Mouse (Mus musculus) CH12.LX (cell line): ENCODE measurements around the gene Fxyd2. TPM values are rescaled to one million over a fixed set of nuclear protein-coding genes. Genes with fewer than 3 reads are reported as not detected.

Experiments used
- DNase-seq: peaks from one replicate; pipeline ENCODE4 v3.0.0-alpha.2; 2013; ENCODE audit errors: extremely low read depth
- H3K27ac ChIP-seq: 2 replicates; pipeline ENCODE4 v1.5.1; 2012; ENCODE audit warnings: low read depth, mild to moderate bottlenecking, control low read depth, moderate library complexity; ENCODE audit not compliant: insufficient read depth
- H3K27me3 ChIP-seq: replicated peaks from 2 replicates; pipeline ENCODE3; 2012; ENCODE audit warnings: inconsistent platforms
- H3K36me3 ChIP-seq, 2 experiments: replicated peaks in 1 of 2; 2 replicates each; pipeline versions ENCODE3 to v1.6.1; 2012; ENCODE audit warnings: inconsistent platforms in 1 of 2, low read length in 1 of 2, mild to moderate bottlenecking in 1 of 2, mixed read lengths in 1 of 2, moderate library complexity in 1 of 2; ENCODE audit not compliant: control insufficient read depth in 1 of 2, insufficient read depth in 1 of 2
- H3K4me1 ChIP-seq, 2 experiments: 2 replicates each; pipeline ENCODE4 v1.6.1; 2012; ENCODE audit warnings: inconsistent platforms in 1 of 2, moderate library complexity in 1 of 2; ENCODE audit not compliant: insufficient read depth in 2 of 2, control insufficient read depth in 1 of 2
- H3K4me2 ChIP-seq: 2 replicates; pipeline ENCODE4 v1.6.1; 2012; ENCODE audit warnings: low read depth, mild to moderate bottlenecking, control low read depth; ENCODE audit not compliant: poor library complexity, insufficient read depth, severe bottlenecking
- H3K4me3 ChIP-seq, 3 experiments: fragments of 150-350 bp in 1 of 3; sonication (generic) in 1 of 3; replicated peaks in 1 of 3; 2 replicates each; pipeline versions ENCODE3 to v1.5.1; 2011 to 2012; ENCODE audit warnings: low read depth in 2 of 3, low read length in 2 of 3, mild to moderate bottlenecking in 2 of 3, moderate library complexity in 2 of 3, control low read depth in 1 of 3, improper control_type of control experiment in 1 of 3, inconsistent platforms in 1 of 3, mixed read lengths in 1 of 3; ENCODE audit not compliant: poor library complexity in 1 of 3
- H3K79me2 ChIP-seq: replicated peaks from 2 replicates; pipeline ENCODE4 v1.6.1; 2012; ENCODE audit warnings: mild to moderate bottlenecking, moderate library complexity; ENCODE audit not compliant: control insufficient read depth, poor library complexity, insufficient read depth, severe bottlenecking; ENCODE audit errors: extremely low read depth
- H3K9ac ChIP-seq: 2 replicates; pipeline ENCODE4 v1.6.1; 2012; ENCODE audit warnings: low read depth, mild to moderate bottlenecking, control low read depth, moderate library complexity; ENCODE audit not compliant: insufficient read depth
- H3K9me3 ChIP-seq: replicated peaks from 2 replicates; pipeline ENCODE3; 2012; ENCODE audit warnings: low read length, inconsistent platforms, mixed read lengths
- BHLHE40 ChIP-seq: IDR thresholded peaks from 2 replicates; pipeline ENCODE4 v1.6.1; 2011; ENCODE audit warnings: mild to moderate bottlenecking, low read depth, low read length, improper control_type of control experiment
- CHD1 ChIP-seq: IDR thresholded peaks from 2 replicates; pipeline ENCODE4 v1.6.1; 2012; ENCODE audit warnings: low read depth, low read length, improper control_type of control experiment, inconsistent platforms
- CHD2 ChIP-seq: IDR thresholded peaks from 2 replicates; pipeline ENCODE4 v1.6.1; 2011; ENCODE audit warnings: low read length, improper control_type of control experiment
- CTCF ChIP-seq, 2 experiments: IDR thresholded peaks in 1 of 2; conservative IDR thresholded peaks in 1 of 2; 2 replicates each; pipeline ENCODE4 v1.5.1; 2011 to 2012; ENCODE audit warnings: low read depth in 2 of 2, low read length in 2 of 2, improper control_type of control experiment in 1 of 2, inconsistent platforms in 1 of 2, mild to moderate bottlenecking in 1 of 2, moderate library complexity in 1 of 2
- E2F4 ChIP-seq: IDR thresholded peaks from 2 replicates; pipeline ENCODE4 v1.6.1; 2011; ENCODE audit warnings: low read depth, low read length, improper control_type of control experiment; ENCODE audit not compliant: insufficient replicate concordance
- ELF1 ChIP-seq: IDR thresholded peaks from 2 replicates; pipeline ENCODE4 v1.6.1; 2014; ENCODE audit warnings: low read depth, mild to moderate bottlenecking, inconsistent platforms, low read length, improper control_type of control experiment
- ETS1 ChIP-seq: conservative IDR thresholded peaks from 2 replicates; pipeline ENCODE4 v1.6.1; 2012; ENCODE audit warnings: low read depth, mild to moderate bottlenecking, inconsistent platforms, low read length, improper control_type of control experiment, moderate library complexity
- HCFC1 ChIP-seq: IDR thresholded peaks from 2 replicates; pipeline ENCODE4 v1.6.1; 2012; ENCODE audit warnings: low read depth, mild to moderate bottlenecking, inconsistent platforms, low read length, improper control_type of control experiment
- JUND ChIP-seq: conservative IDR thresholded peaks from 2 replicates; pipeline ENCODE4 v1.6.1; 2011; ENCODE audit warnings: low read depth, low read length, improper control_type of control experiment
- MAFK ChIP-seq: IDR thresholded peaks from 2 replicates; pipeline ENCODE4 v1.6.1; 2011; ENCODE audit warnings: low read length, improper control_type of control experiment; ENCODE audit not compliant: insufficient replicate concordance
- MYC ChIP-seq: IDR thresholded peaks from 2 replicates; pipeline ENCODE4 v1.6.1; 2011; ENCODE audit warnings: low read depth, mild to moderate bottlenecking, improper control_type of control experiment, low read length
- NELFE ChIP-seq: IDR thresholded peaks from 2 replicates; pipeline ENCODE4 v1.6.1; 2011; ENCODE audit warnings: low read depth, low read length, improper control_type of control experiment
- RAD21 ChIP-seq: IDR thresholded peaks from 2 replicates; pipeline ENCODE4 v1.6.1; 2011; ENCODE audit warnings: low read depth, mild to moderate bottlenecking, low read length, improper control_type of control experiment, moderate library complexity
- RCOR1 ChIP-seq: conservative IDR thresholded peaks from 2 replicates; pipeline ENCODE4 v1.6.1; 2012; ENCODE audit warnings: low read depth, mild to moderate bottlenecking, inconsistent platforms, low read length, improper control_type of control experiment
- SIN3A ChIP-seq: IDR thresholded peaks from 2 replicates; pipeline ENCODE4 v1.6.1; 2012; ENCODE audit warnings: low read length, improper control_type of control experiment, inconsistent platforms
- SMC3 ChIP-seq: IDR thresholded peaks from 2 replicates; pipeline ENCODE4 v1.6.1; 2011; ENCODE audit warnings: low read depth, low read length, improper control_type of control experiment
- UBTF ChIP-seq: IDR thresholded peaks from 2 replicates; pipeline ENCODE4 v1.6.1; 2012; ENCODE audit warnings: low read depth, mild to moderate bottlenecking, inconsistent platforms, low read length, improper control_type of control experiment, moderate library complexity
- USF1 ChIP-seq: IDR thresholded peaks from 2 replicates; pipeline ENCODE4 v1.6.1; 2014; ENCODE audit warnings: low read depth, mild to moderate bottlenecking, inconsistent platforms, low read length, improper control_type of control experiment
- USF2 ChIP-seq: conservative IDR thresholded peaks from 2 replicates; pipeline ENCODE4 v1.6.1; 2011; ENCODE audit warnings: low read depth, low read length, improper control_type of control experiment
- ZC3H11A ChIP-seq: IDR thresholded peaks from 2 replicates; pipeline ENCODE4 v1.6.1; 2012; ENCODE audit warnings: low read depth, mild to moderate bottlenecking, inconsistent platforms, low read length, improper control_type of control experiment
- ZKSCAN1 ChIP-seq: IDR thresholded peaks from 2 replicates; pipeline ENCODE4 v1.6.1; 2012; ENCODE audit warnings: low read depth, inconsistent platforms, low read length, improper control_type of control experiment, borderline replicate concordance
- ZNF384 ChIP-seq: IDR thresholded peaks from 2 replicates; pipeline ENCODE4 v1.6.1; 2012; ENCODE audit warnings: low read depth, low read length, improper control_type of control experiment, inconsistent platforms
- dilution Hi-C: fragments of 300-500 bp; cut with MboI; formaldehyde crosslinking; loops from 2 replicates; pipeline ENCODE4 v1.14.3; 2020; ENCODE audit warnings: low sequenced_read_pairs; ENCODE audit not compliant: extremely low pct_unique_long_range_greater_than_20kb, extremely low pct_ligation_motif_present
- in situ Hi-C: fragments of 300-500 bp; cut with MboI; formaldehyde crosslinking; loops from 3 replicates; pipeline ENCODE4 v1.14.3; 2019; ENCODE audit warnings: low sequenced_read_pairs, low pct_ligation_motif_present, low pct_unique_long_range_greater_than_20kb, mixed read lengths
- polyA plus RNA-seq: library from polyadenylated mRNA; unstranded; fragments of >175 nt; gene quantifications from 2 replicates; pipeline ENCODE4 v1.2.1, GENCODE M21; 2012; ENCODE audit warnings: low read depth; ENCODE audit not compliant: insufficient read length
- total RNA-seq, 2 experiments: library from RNA; depleted of rRNA; stranded (reverse); fragments of 300-350 nt in 1 of 2; fragments of >200 nt in 1 of 2; gene quantifications; 2 replicates each; pipeline ENCODE4 v1.2.3; 2012 to 2014

Fxyd2 gene
- total and polyA plus RNA-seq, 3 experiments, result not detected

DNA sequence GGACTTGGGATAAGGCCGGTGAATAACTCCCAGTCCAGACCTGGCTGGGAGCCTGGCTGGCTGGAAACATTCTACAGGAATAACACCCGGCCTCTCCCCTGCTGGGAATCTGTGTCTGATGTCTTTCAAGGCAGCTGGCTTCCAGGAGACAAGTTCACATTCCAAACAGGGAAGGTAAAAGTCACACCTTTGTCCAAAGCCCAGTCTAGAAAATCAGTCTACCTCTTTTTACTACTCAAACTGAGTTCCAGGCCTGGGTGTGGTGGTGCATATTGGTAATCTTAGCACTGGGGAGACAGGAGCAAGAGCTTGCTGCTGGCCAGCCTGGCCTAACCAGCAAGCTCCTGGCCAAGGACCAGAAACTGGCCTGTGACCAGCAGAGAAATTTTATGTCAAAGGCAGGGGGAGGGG is 37.4 kb upstream of the Fxyd2 start:
- no peak for DNase-seq
- no peak overlapping the region for H3K27ac ChIP-seq

DNA sequence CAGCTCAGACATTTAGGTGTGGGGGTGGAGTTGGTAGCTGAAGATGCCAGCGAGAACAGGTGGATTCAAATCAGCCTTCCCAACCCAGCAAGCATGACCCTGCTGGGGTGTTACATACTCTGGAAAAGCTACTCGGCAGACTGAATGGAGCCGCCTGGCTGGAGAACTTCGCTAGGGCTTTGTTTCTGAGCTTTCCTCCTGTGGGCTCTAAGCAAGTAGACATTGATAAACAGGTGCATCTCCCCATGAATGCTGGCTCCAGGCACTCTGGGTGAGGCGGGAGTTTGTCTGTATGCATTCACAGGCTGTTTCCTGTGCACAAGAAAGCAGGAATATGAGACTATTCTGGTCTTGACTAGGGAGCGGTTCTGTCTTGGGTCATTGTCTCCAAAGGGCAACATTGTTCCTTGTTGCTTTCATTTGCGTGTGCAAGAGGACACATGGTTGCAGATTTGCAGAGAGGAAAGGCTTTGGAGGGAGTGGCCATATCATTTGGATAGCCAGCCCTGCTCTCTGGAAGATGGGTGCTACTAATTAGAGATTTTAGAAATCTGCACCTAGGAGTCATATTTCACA is 35.7 kb upstream of the Fxyd2 start:
- H3K9ac ChIP-seq, result no peak overlapping the region
- in situ Hi-C loops (no loop called here), dilution Hi-C loops (no loop called here)
- TF ChIP-seq SIN3A, result no peak
- TF ChIP-seq E2F4, result no peak
- no peak for TF ChIP-seq CHD2
- no peak for TF ChIP-seq ELF1
- no peak for TF ChIP-seq NELFE
- no peak for TF ChIP-seq SMC3
- no peak for TF ChIP-seq RAD21
- no peak for TF ChIP-seq ZC3H11A
- TF ChIP-seq USF1, result no peak
- no peak for TF ChIP-seq USF2
- no peak for TF ChIP-seq ETS1
- no peak for TF ChIP-seq BHLHE40
- TF ChIP-seq MYC, result no peak
- no peaks in the 10 kb centered on the region for H3K4me1 ChIP-seq
- no peaks in the 10 kb centered on the region for H3K36me3 ChIP-seq
- no peak overlapping the region for H3K4me3 ChIP-seq
- DNase-seq, result no peak
- peaks cover 4% of the 10 kb centered on the region for H3K9me3 ChIP-seq
- H3K27me3 ChIP-seq, result peaks cover 71% of the 10 kb centered on the region
- H3K79me2 ChIP-seq, result no peaks in the 10 kb centered on the region
- no peak overlapping the region for H3K4me2 ChIP-seq
- H3K27ac ChIP-seq, result no peak overlapping the region

More for the DNA sequence above, 37.4 kb upstream of the Fxyd2 start:
- Histone ChIP-seq H3K9me3 (peaks cover 4% of the 10 kb centered on the region), H3K9ac (no peak overlapping the region), H3K4me1 (no peaks in the 10 kb centered on the region), H3K4me3 (no peak overlapping the region), H3K79me2 (no peaks in the 10 kb centered on the region), H3K4me2 (no peak overlapping the region), H3K36me3 (no peaks in the 10 kb centered on the region), H3K27me3 (peaks cover 63% of the 10 kb centered on the region)
- in situ Hi-C loops, result no loop called here
- TF ChIP-seq ZC3H11A, result no peak
- TF ChIP-seq SIN3A, result no peak
- no peak for TF ChIP-seq HCFC1
- no peak for TF ChIP-seq JUND
- no peak for TF ChIP-seq ZKSCAN1
- no peak for TF ChIP-seq CTCF (conservative IDR thresholded peaks at IDR 0.05 in 1 of 2, IDR thresholded peaks at IDR 0.05 in 1 of 2; ENCODE audit: low read depth in 2 of 2, low read length in 2 of 2)
- TF ChIP-seq CHD1, result no peak
- no peak for TF ChIP-seq RCOR1
- no peak for TF ChIP-seq ETS1
- no peak for TF ChIP-seq UBTF
- no peak for TF ChIP-seq ZNF384
- TF ChIP-seq MAFK, result no peak
- dilution Hi-C loops, result no loop called here
